Mouse (Mus musculus): ENCODE measurements around the gene Ros1.

DNA sequence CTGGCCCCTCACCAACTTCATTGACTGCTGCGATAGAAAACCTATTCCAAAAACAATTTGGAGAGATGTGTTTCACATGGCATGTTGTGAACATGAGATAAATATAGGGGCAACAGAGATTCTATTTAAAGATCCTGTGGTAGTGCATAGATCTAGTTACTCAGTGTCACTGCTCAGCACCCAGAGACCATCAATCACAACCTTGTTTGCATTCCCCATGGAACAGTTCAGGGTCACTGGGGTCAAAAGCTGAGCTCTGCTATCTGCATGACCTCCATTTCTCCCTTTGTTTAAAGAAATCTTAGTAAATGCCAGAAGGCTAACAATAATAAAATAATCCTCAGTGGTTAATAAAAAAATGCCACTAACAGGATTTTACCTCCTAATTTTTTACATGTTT lies 29.7 kb downstream of the Ros1 start:
- TF ChIP-seq CTCF (IDR thresholded peaks at IDR 0.05) (no peak), POLR2A (IDR thresholded peaks at IDR 0.05; ENCODE audit: insufficient read depth, low read depth, low read length) (no peak)

Measured in heart, adult 2 months (tissue).